Mouse (Mus musculus) heart, adult 2 months (tissue): ENCODE results near the gene Atg14.

ENCODE experiments used
- CTCF ChIP-seq: fragments of 200-600 bp; IDR thresholded peaks from 2 replicates; pipeline ENCODE4 v1.8.1; 2022; ENCODE audit warnings: antibody characterized with exemption, mild to moderate bottlenecking, moderate library complexity
- POLR2A ChIP-seq: fragments of 200-500 bp; IDR thresholded peaks from 2 replicates; pipeline ENCODE4 v1.6.1; 2011; ENCODE audit warnings: mild to moderate bottlenecking, low read depth, low read length, control low read depth; ENCODE audit not compliant: insufficient read depth

- TF ChIP-seq CTCF: no peak
- TF ChIP-seq POLR2A: no peak
Observed at GRCm38 (mm10) chr14:47551668-47552067, 18.8 kb downstream of the Atg14 start.
